Mouse (Mus musculus): ENCODE results near the gene Tomm20. TPM values are rescaled to one million over a fixed set of nuclear protein-coding genes. Genes with fewer than 3 reads are reported as not detected.
"Not testable (repeated sequence)": the region's sequence is repeated elsewhere in the genome, so short reads cannot be mapped to it uniquely, and the experiment has no call there.

The Tomm20 gene
- total RNA-seq (2021), result 100 to 1,000 TPM; 186 to 197 TPM
- long read RNA-seq, full-length matches to known transcripts, result 339 of 376 reads
- long read RNA-seq, partial matches to known transcripts, result 1 of 376 reads
- long read RNA-seq, other reads (novel, unspliced or antisense), result 36 of 376 reads

- DNase-seq (ENCODE audit: low spot score in 2 of 2), result peak; percentile 96 to 98
Observed at GRCm38 (mm10) chr8:126945730-126946163, at the start of gene Tomm20. Tomm20 (minus strand) TSS chr8:126945844.

GRCm38 (mm10) chr8:126994506-126994905 lies 48.9 kb upstream of the Tomm20 start:
- DNase-seq (ENCODE audit: low spot score in 2 of 2), result no peak

GRCm38 (mm10) chr8:126989363-126990153 lies 43.9 kb upstream of the Tomm20 start:
- no peak for DNase-seq (ENCODE audit: low spot score in 2 of 2)

- no peak for DNase-seq (ENCODE audit: low spot score in 2 of 2)
Observed at GRCm38 (mm10) chr8:126988346-126989006, 42.8 kb upstream of the Tomm20 start.

- DNase-seq (ENCODE audit: low spot score in 2 of 2), result peak; percentile 84 to 87
Observed at GRCm38 (mm10) chr8:126986495-126986894, 40.9 kb upstream of the Tomm20 start.

GRCm38 (mm10) chr8:126980046-126980445 lies 34.4 kb upstream of the Tomm20 start:
- no peak for DNase-seq (ENCODE audit: low spot score in 2 of 2)

GRCm38 (mm10) chr8:126979091-126979920 lies 33.7 kb upstream of the Tomm20 start:
- DNase-seq (ENCODE audit: low spot score in 2 of 2), result no peak

- DNase-seq (ENCODE audit: low spot score in 2 of 2), result not testable (repeated sequence)
Observed at GRCm38 (mm10) chr8:126978535-126978934, 32.9 kb upstream of the Tomm20 start.

GRCm38 (mm10) chr8:126978028-126978427 lies 32.4 kb upstream of the Tomm20 start:
- DNase-seq (ENCODE audit: low spot score in 2 of 2), result no peak

- no peak for DNase-seq (ENCODE audit: low spot score in 2 of 2)
Observed at GRCm38 (mm10) chr8:126976608-126977348, 31.1 kb upstream of the Tomm20 start.

- no peak for DNase-seq (ENCODE audit: low spot score in 2 of 2)
Observed at GRCm38 (mm10) chr8:126975706-126976105, 30.1 kb upstream of the Tomm20 start.

- no peak for DNase-seq (ENCODE audit: low spot score in 2 of 2)
Observed at GRCm38 (mm10) chr8:126974511-126974910, 28.9 kb upstream of the Tomm20 start.

GRCm38 (mm10) chr8:126973686-126974265 lies 28.1 kb upstream of the Tomm20 start:
- no peak for DNase-seq (ENCODE audit: low spot score in 2 of 2)

- DNase-seq (ENCODE audit: low spot score in 2 of 2), result no peak
Observed at GRCm38 (mm10) chr8:126972649-126973048, 27.0 kb upstream of the Tomm20 start.

GRCm38 (mm10) chr8:126972102-126972501 lies 26.5 kb upstream of the Tomm20 start:
- no peak for DNase-seq (ENCODE audit: low spot score in 2 of 2)

GRCm38 (mm10) chr8:126971314-126971664 lies 25.6 kb upstream of the Tomm20 start:
- DNase-seq (ENCODE audit: low spot score in 2 of 2), result no peak

- peak; percentile 97 to 98 for DNase-seq (ENCODE audit: low spot score in 2 of 2)
Observed at GRCm38 (mm10) chr8:126970579-126971313, 25.1 kb upstream of the Tomm20 start, which contains the start of gene Rbm34. Rbm34 (minus strand) TSS chr8:126971071.

GRCm38 (mm10) chr8:126969546-126969945 lies 23.9 kb upstream of the Tomm20 start:
- no peak for DNase-seq (ENCODE audit: low spot score in 2 of 2)

- DNase-seq (ENCODE audit: low spot score in 2 of 2), result no peak
Observed at GRCm38 (mm10) chr8:126968107-126968506, 22.5 kb upstream of the Tomm20 start.

GRCm38 (mm10) chr8:126965246-126965645 lies 19.6 kb upstream of the Tomm20 start:
- DNase-seq (ENCODE audit: low spot score in 2 of 2), result no peak
